Mouse (Mus musculus): Measurements from ENCODE around the gene Ptprs.

The Ptprs gene

GRCm38 (mm10) chr17:56424726-56425583 is 51.3 kb downstream of the Ptprs start:
- no peak for DNase-seq (ENCODE audit: low read depth, low spot score)

- no peak for DNase-seq (ENCODE audit: low read depth, low spot score)
Observed at GRCm38 (mm10) chr17:56420022-56420421, 56.3 kb downstream of the Ptprs start.

- no peak for DNase-seq (ENCODE audit: low read depth, low spot score)
Observed at GRCm38 (mm10) chr17:56418304-56418703, 58.0 kb downstream of the Ptprs start.

- DNase-seq (ENCODE audit: low read depth, low spot score), result no peak
Observed at GRCm38 (mm10) chr17:56414785-56415184, 61.5 kb downstream of the Ptprs start.

GRCm38 (mm10) chr17:56413113-56413512 is 63.2 kb downstream of the Ptprs start:
- DNase-seq (ENCODE audit: low read depth, low spot score), result no peak

- no peak for DNase-seq (ENCODE audit: low read depth, low spot score)
Observed at GRCm38 (mm10) chr17:56411437-56411836, 64.8 kb downstream of the Ptprs start.

- no peak for DNase-seq (ENCODE audit: low read depth, low spot score)
Observed at GRCm38 (mm10) chr17:56409759-56410158, 66.5 kb downstream of the Ptprs start.

GRCm38 (mm10) chr17:56408965-56409625 is 67.2 kb downstream of the Ptprs start:
- no peak for DNase-seq (ENCODE audit: low read depth, low spot score)

GRCm38 (mm10) chr17:56407379-56407778 is 68.9 kb downstream of the Ptprs start:
- DNase-seq (ENCODE audit: low read depth, low spot score), result no peak

GRCm38 (mm10) chr17:56406878-56407277 is 69.4 kb downstream of the Ptprs start:
- DNase-seq (ENCODE audit: low read depth, low spot score), result no peak

- DNase-seq (ENCODE audit: low read depth, low spot score), result no peak
Observed at GRCm38 (mm10) chr17:56405856-56406840, 70.1 kb downstream of the Ptprs start.

GRCm38 (mm10) chr17:56405341-56405740 is 70.9 kb downstream of the Ptprs start:
- DNase-seq (ENCODE audit: low read depth, low spot score), result no peak

GRCm38 (mm10) chr17:56401051-56401521 is 75.2 kb downstream of the Ptprs start:
- peak; percentile 68 for DNase-seq (ENCODE audit: low read depth, low spot score)

GRCm38 (mm10) chr17:56400221-56400620 is 76.1 kb downstream of the Ptprs start:
- no peak for DNase-seq (ENCODE audit: low read depth, low spot score)

GRCm38 (mm10) chr17:56396051-56396450 is 80.2 kb downstream of the Ptprs start:
- DNase-seq (ENCODE audit: low read depth, low spot score), result no peak

GRCm38 (mm10) chr17:56393889-56394288 is 82.4 kb downstream of the Ptprs start:
- DNase-seq (ENCODE audit: low read depth, low spot score), result no peak

GRCm38 (mm10) chr17:56393238-56393637 is 83.0 kb downstream of the Ptprs start:
- no peak for DNase-seq (ENCODE audit: low read depth, low spot score)

- no peak for DNase-seq (ENCODE audit: low read depth, low spot score)
Observed at GRCm38 (mm10) chr17:56387612-56388011, 88.7 kb downstream of the Ptprs start.

GRCm38 (mm10) chr17:56384903-56385302 is 91.4 kb downstream of the Ptprs start:
- no peak for DNase-seq (ENCODE audit: low read depth, low spot score)

- DNase-seq (ENCODE audit: low read depth, low spot score), result no peak
Observed at GRCm38 (mm10) chr17:56382997-56383396, 93.3 kb downstream of the Ptprs start.

- DNase-seq (ENCODE audit: low read depth, low spot score), result no peak
Observed at GRCm38 (mm10) chr17:56381183-56381582, 95.1 kb downstream of the Ptprs start.

GRCm38 (mm10) chr17:56380286-56380685 is 96.0 kb downstream of the Ptprs start:
- DNase-seq (ENCODE audit: low read depth, low spot score), result no peak
